Mouse (Mus musculus): ENCODE measurements around the gene Adamts17. TPM values are rescaled to one million over a fixed set of nuclear protein-coding genes. Genes with fewer than 3 reads are reported as not detected.

Gene Adamts17
- polyA plus RNA-seq, 1 experiment from 2014 or later = 4.3 TPM

DNA sequence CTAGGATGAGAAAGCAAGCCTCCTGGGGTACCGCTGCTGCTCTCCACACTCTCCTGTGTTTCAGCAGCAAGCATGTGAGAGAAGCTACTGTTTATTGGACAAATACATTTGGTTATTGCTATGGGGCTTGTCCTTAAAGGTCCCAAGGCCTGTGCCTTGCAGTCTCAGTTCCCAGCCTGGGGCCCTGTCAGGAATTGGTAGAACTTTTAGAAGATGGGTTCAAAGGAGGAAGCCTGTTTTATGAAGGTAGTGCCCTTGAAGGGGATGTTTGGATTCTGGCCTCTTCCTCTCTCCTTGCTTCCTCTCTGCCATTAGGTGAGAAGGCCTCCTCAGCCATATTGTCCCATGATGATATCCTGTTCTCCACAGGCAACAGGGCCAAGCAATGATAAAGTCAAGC, 91.8 kb downstream of the Adamts17 start:
- H3K36me3 ChIP-seq (ENCODE audit: control insufficient read depth, insufficient read depth, low read length) = no peaks in the 10 kb centered on the region
- 100% methylated on average over 1 of the region's 1 CpGs for WGBS
- no peaks in the 10 kb centered on the region; the same call in 1 of the 2 replicates for H3K4me1 ChIP-seq (ENCODE audit: control insufficient read depth, insufficient read depth, low read length)
- H3K4me3 ChIP-seq (ENCODE audit: low read length) = no peak overlapping the region
- no peaks in the 10 kb centered on the region for H3K27me3 ChIP-seq (ENCODE audit: control insufficient read depth, insufficient read depth, low read length)
- H3K9me3 ChIP-seq (ENCODE audit: control insufficient read depth, low read length) = no peaks in the 10 kb centered on the region
- no peak overlapping the region for H3K27ac ChIP-seq (ENCODE audit: low read depth, low read length)
- no peak for ATAC-seq (ENCODE audit: low FRiP score, low TSS enrichment)
- no peak overlapping the region for H3K4me2 ChIP-seq (replicated peaks; ENCODE audit: low read depth, low read length)
- H3K9ac ChIP-seq (ENCODE audit: low read depth, low read length) = no peak overlapping the region

GRCm38 (mm10) chr7:66933251-66933650, 93.7 kb downstream of the Adamts17 start:
- Histone ChIP-seq H3K27me3 (ENCODE audit: control insufficient read depth, insufficient read depth, low read length) (no peaks in the 10 kb centered on the region), H3K36me3 (ENCODE audit: control insufficient read depth, insufficient read depth, low read length) (no peaks in the 10 kb centered on the region), H3K4me3 (ENCODE audit: low read length) (no peak overlapping the region), H3K9ac (ENCODE audit: low read depth, low read length) (no peak overlapping the region), H3K27ac (ENCODE audit: low read depth, low read length) (no peak overlapping the region), H3K9me3 (ENCODE audit: control insufficient read depth, low read length) (no peaks in the 10 kb centered on the region), H3K4me1 (ENCODE audit: control insufficient read depth, insufficient read depth, low read length) (no peaks in the 10 kb centered on the region; the same call in 1 of the 2 replicates), H3K4me2 (replicated peaks; ENCODE audit: low read depth, low read length) (no peak overlapping the region)
- no peak for ATAC-seq (ENCODE audit: low FRiP score, low TSS enrichment)
- WGBS = 41% methylated on average over 4 of the region's 4 CpGs

DNA sequence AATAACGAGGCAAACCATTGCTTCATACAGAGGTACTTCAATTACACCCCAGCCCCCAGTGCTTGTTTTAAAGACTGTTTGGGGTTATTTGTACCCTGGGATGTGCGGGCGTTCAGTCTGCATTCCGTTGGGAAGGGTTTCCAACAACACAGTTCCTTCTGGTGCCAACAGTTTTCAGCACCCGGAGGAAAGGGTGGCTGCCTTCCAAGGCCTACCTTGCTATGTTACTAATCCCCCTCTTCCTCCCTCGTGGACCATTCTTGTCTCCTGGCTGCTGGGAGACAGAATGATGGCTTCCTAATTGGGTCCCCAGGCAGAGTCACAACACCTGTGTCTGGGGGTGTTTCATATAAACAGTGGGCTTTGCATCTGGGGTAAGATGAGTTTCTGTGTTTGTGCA, 94.5 kb downstream of the Adamts17 start:
- no peak for ATAC-seq (ENCODE audit: low FRiP score, low TSS enrichment)
- 70% methylated on average over 6 of the region's 6 CpGs for WGBS
- no peak overlapping the region for H3K27ac ChIP-seq (ENCODE audit: low read depth, low read length)

GRCm38 (mm10) chr7:66935041-66935440, 95.5 kb downstream of the Adamts17 start:
- 88% methylated on average over 6 of the region's 6 CpGs for WGBS
- H3K36me3 ChIP-seq (ENCODE audit: control insufficient read depth, insufficient read depth, low read length) = no peaks in the 10 kb centered on the region
- no peaks in the 10 kb centered on the region for H3K27me3 ChIP-seq (ENCODE audit: control insufficient read depth, insufficient read depth, low read length)
- H3K4me3 ChIP-seq (ENCODE audit: low read length) = no peak overlapping the region
- no peak for ATAC-seq (ENCODE audit: low FRiP score, low TSS enrichment)
- H3K9me3 ChIP-seq (ENCODE audit: control insufficient read depth, low read length) = no peaks in the 10 kb centered on the region
- H3K4me1 ChIP-seq (ENCODE audit: control insufficient read depth, insufficient read depth, low read length) = no peaks in the 10 kb centered on the region; the same call in 1 of the 2 replicates
- no peak overlapping the region for H3K9ac ChIP-seq (ENCODE audit: low read depth, low read length)
- no peak overlapping the region for H3K4me2 ChIP-seq (replicated peaks; ENCODE audit: low read depth, low read length)
- no peak overlapping the region for H3K27ac ChIP-seq (ENCODE audit: low read depth, low read length)

More for the DNA sequence above, 94.5 kb downstream of the Adamts17 start:
- Histone ChIP-seq H3K4me1 (ENCODE audit: control insufficient read depth, insufficient read depth, low read length) (no peaks in the 10 kb centered on the region; the same call in 1 of the 2 replicates), H3K36me3 (ENCODE audit: control insufficient read depth, insufficient read depth, low read length) (no peaks in the 10 kb centered on the region), H3K4me2 (replicated peaks; ENCODE audit: low read depth, low read length) (no peak overlapping the region), H3K9ac (ENCODE audit: low read depth, low read length) (no peak overlapping the region), H3K27me3 (ENCODE audit: control insufficient read depth, insufficient read depth, low read length) (no peaks in the 10 kb centered on the region), H3K9me3 (ENCODE audit: control insufficient read depth, low read length) (no peaks in the 10 kb centered on the region), H3K4me3 (ENCODE audit: low read length) (no peak overlapping the region)

DNA sequence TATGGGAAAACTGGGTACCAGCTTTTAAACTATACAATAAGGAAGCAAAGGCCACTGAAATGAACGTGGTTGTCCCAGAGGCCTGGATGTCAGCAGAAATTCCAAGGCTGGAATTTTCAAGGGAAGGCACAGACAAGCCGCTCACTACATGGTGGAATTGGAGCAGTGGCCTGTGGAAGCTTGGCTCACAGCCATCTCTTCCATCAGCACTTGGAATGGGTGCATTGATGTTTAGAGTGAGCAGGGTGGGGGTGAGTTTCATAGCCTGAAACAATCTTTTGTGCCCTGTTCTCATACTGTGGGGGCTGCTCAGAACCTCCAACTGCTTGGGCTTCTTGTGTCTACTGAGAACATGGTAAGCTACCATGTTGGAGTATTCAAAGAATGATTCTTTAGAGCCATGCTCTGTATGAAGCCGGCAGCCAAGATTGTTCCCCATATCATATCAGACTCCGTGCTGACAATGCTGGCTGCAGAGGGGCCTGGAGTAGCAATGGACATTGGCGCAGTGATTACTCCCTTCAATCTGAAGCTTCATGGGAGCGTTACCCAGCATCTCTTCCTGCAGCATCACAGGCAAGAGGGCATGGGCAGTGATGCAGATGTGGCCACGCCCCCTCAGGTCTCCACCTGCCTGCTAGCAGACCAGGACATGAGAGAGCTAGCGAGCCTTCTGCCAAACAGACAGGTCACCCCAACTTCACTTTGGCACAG, 96.7 kb downstream of the Adamts17 start:
- Histone ChIP-seq H3K9ac (ENCODE audit: low read depth, low read length) (no peak overlapping the region), H3K9me3 (ENCODE audit: control insufficient read depth, low read length) (no peaks in the 10 kb centered on the region), H3K27me3 (ENCODE audit: control insufficient read depth, insufficient read depth, low read length) (no peaks in the 10 kb centered on the region), H3K4me1 (ENCODE audit: control insufficient read depth, insufficient read depth, low read length) (no peaks in the 10 kb centered on the region; the same call in 1 of the 2 replicates), H3K36me3 (ENCODE audit: control insufficient read depth, insufficient read depth, low read length) (no peaks in the 10 kb centered on the region), H3K4me2 (replicated peaks; ENCODE audit: low read depth, low read length) (no peak overlapping the region), H3K27ac (ENCODE audit: low read depth, low read length) (no peak overlapping the region), H3K4me3 (ENCODE audit: low read length) (no peak overlapping the region)
- WGBS = 77% methylated on average over 8 of the region's 8 CpGs
- no peak for ATAC-seq (ENCODE audit: low FRiP score, low TSS enrichment)

- Histone ChIP-seq H3K27ac (ENCODE audit: low read depth, low read length) (no peak overlapping the region), H3K4me2 (replicated peaks; ENCODE audit: low read depth, low read length) (no peak overlapping the region), H3K4me3 (ENCODE audit: low read length) (no peak overlapping the region), H3K36me3 (ENCODE audit: control insufficient read depth, insufficient read depth, low read length) (no peaks in the 10 kb centered on the region), H3K9ac (ENCODE audit: low read depth, low read length) (no peak overlapping the region), H3K27me3 (ENCODE audit: control insufficient read depth, insufficient read depth, low read length) (no peaks in the 10 kb centered on the region), H3K4me1 (ENCODE audit: control insufficient read depth, insufficient read depth, low read length) (no peaks in the 10 kb centered on the region; the same call in 1 of the 2 replicates), H3K9me3 (ENCODE audit: control insufficient read depth, low read length) (no peaks in the 10 kb centered on the region)
- 60% methylated on average over 2 of the region's 2 CpGs for WGBS
- ATAC-seq (ENCODE audit: low FRiP score, low TSS enrichment) = no peak
These were observed 97.4 kb downstream of the Adamts17 start for GRCm38 (mm10) chr7:66936911-66937310.

DNA sequence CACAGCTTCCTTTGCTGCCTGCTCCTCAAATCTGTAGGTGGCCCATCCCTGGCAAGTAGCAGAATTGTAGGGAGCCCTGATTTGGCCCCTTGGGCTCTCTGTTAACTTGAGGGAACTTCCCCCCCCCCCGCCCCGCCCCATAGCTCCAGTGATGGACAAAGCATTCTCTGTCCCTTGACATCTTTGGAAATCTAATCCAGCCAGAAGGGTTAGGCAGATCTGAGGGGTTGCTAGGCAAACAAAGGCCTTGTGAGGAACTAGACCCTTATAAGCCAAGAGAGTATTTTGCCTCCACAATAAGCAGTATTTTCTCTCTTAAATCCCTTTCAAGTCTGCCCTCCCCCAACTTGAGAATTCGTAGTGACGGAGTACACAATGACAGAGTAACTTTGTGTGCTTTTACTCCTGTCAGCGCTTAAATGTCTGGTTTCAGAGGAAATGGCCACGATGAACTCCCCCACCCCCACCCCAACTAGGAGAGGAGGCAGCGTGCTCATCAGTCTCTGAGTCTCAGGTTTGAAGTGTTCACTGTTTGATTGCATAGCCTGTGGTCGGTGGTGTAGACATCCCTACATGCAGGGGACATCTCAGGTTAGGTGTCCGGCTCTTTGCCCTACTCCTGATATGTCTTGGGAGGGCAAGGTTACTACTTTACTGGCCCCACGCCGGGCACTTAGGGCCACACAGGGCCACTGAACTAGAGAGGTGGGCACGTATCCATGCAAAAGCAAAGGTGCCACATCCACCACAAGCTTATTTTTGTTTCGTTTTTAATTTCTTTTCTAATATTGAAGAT, 99.7 kb downstream of the Adamts17 start:
- ATAC-seq (ENCODE audit: low FRiP score, low TSS enrichment) = no peak

GRCm38 (mm10) chr7:66940761-66941160, 101.2 kb downstream of the Adamts17 start:
- no peaks in the 10 kb centered on the region for H3K4me1 ChIP-seq (ENCODE audit: control insufficient read depth, insufficient read depth, low read length)
- no peak overlapping the region for H3K4me2 ChIP-seq (replicated peaks; ENCODE audit: low read depth, low read length)
- H3K36me3 ChIP-seq (ENCODE audit: control insufficient read depth, insufficient read depth, low read length) = no peaks in the 10 kb centered on the region
- H3K9me3 ChIP-seq (ENCODE audit: control insufficient read depth, low read length) = no peaks in the 10 kb centered on the region
- WGBS = 92% methylated on average over 4 of the region's 4 CpGs
- H3K4me3 ChIP-seq (ENCODE audit: low read length) = no peak overlapping the region
- H3K27ac ChIP-seq (ENCODE audit: low read depth, low read length) = no peak overlapping the region
- H3K9ac ChIP-seq (ENCODE audit: low read depth, low read length) = no peak overlapping the region
- H3K27me3 ChIP-seq (ENCODE audit: control insufficient read depth, insufficient read depth, low read length) = no peaks in the 10 kb centered on the region
- no peak for ATAC-seq (ENCODE audit: low FRiP score, low TSS enrichment)

More for the DNA sequence above, 99.7 kb downstream of the Adamts17 start:
- H3K9ac ChIP-seq (ENCODE audit: low read depth, low read length) = no peak overlapping the region
- no peaks in the 10 kb centered on the region for H3K27me3 ChIP-seq (ENCODE audit: control insufficient read depth, insufficient read depth, low read length)
- H3K9me3 ChIP-seq (ENCODE audit: control insufficient read depth, low read length) = no peaks in the 10 kb centered on the region
- no peaks in the 10 kb centered on the region for H3K4me1 ChIP-seq (ENCODE audit: control insufficient read depth, insufficient read depth, low read length)
- 71% methylated on average over 13 of the region's 13 CpGs for WGBS
- H3K4me2 ChIP-seq (replicated peaks; ENCODE audit: low read depth, low read length) = no peak overlapping the region
- H3K36me3 ChIP-seq (ENCODE audit: control insufficient read depth, insufficient read depth, low read length) = no peaks in the 10 kb centered on the region
- no peak overlapping the region for H3K4me3 ChIP-seq (ENCODE audit: low read length)
- H3K27ac ChIP-seq (ENCODE audit: low read depth, low read length) = no peak overlapping the region

- Histone ChIP-seq H3K4me2 (replicated peaks; ENCODE audit: low read depth, low read length) (no peak overlapping the region), H3K4me3 (ENCODE audit: low read length) (no peak overlapping the region), H3K27me3 (ENCODE audit: control insufficient read depth, insufficient read depth, low read length) (no peaks in the 10 kb centered on the region), H3K9ac (ENCODE audit: low read depth, low read length) (no peak overlapping the region), H3K9me3 (ENCODE audit: control insufficient read depth, low read length) (no peaks in the 10 kb centered on the region), H3K27ac (ENCODE audit: low read depth, low read length) (no peak overlapping the region), H3K36me3 (ENCODE audit: control insufficient read depth, insufficient read depth, low read length) (no peaks in the 10 kb centered on the region), H3K4me1 (ENCODE audit: control insufficient read depth, insufficient read depth, low read length) (no peaks in the 10 kb centered on the region)
- ATAC-seq (ENCODE audit: low FRiP score, low TSS enrichment) = no peak
- 93% methylated on average over 3 of the region's 3 CpGs for WGBS
These were observed 109.5 kb downstream of the Adamts17 start for GRCm38 (mm10) chr7:66949006-66949405.

Measured in kidney, embryonic 14.5 days (tissue).